Mouse (Mus musculus) gastrocnemius, postnatal 4 days (tissue): ENCODE results near the gene Pacrg. TPM values are rescaled to one million over a fixed set of nuclear protein-coding genes. Genes with fewer than 3 reads are reported as not detected.

Experiments used
- DNase-seq, 2 experiments: peaks; one replicate each; pipeline ENCODE4 v3.0.0; 2021 to 2022; ENCODE audit warnings: low spot score in 2 of 2, mixed read lengths in 2 of 2
- total RNA-seq, 2 experiments: library from RNA; stranded (reverse); gene quantifications; 2 replicates each; pipeline ENCODE4 v1.2.3; 2021

Pacrg gene
- total RNA-seq, 2 experiments from 2014 or later, result 2.9 to 3.2 TPM

DNA sequence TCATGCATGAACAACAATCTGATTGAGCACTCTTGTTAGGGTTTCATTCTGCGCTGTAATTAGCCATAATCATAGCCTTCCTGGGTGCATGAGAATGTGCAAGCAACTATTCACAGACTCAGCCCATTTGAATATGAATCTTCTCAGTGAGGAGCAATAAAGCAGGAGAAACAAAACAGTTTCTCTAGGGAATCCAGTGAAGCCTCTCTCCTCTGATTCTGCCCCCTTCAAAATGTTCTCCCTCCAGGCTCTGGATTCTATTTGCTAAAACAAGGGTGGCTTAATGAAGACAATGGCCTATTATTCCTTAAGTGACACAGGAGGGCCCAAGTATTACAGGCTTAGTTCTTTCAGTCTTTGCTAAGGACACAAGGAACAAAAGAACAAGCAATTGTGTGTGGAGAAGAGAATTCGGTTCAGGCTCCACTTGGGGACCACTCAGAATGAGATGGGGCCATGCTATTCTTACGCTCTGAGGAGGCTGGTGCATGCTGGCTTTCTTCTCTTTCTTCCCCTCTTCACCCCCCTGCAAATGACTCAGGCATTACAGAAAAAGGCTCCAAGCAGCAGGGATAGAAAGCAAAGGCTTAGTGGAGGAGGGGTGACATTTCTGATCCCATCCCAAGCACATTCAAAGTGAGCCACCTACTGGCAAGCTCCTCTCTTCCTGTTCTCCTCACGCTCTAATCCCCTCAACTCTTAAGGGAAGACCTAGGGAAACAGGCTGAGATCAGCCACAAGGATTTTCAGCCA lies 95.2 kb downstream of the Pacrg start:
- DNase-seq, result peak in 1 of 2 experiments; percentile 12

DNA sequence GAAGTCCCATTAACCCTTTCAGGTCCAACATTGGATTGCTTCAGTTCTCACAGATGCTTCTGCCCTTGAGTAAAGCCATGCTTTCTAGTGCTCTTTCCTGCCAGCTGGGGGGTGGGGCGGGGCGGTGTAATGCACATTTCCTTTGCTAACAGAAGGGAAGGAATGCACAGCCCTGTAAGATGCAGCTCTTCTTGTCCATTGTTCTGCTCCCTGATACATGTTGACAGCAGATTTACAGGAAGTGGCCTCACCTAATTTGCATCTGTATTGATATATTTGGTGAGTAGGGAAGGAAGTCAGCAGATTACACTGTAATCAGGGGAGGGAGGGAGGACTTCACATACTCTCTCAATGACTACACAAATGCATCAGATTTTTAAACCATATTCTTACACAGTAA lies 100.0 kb downstream of the Pacrg start:
- no peak for DNase-seq

DNA sequence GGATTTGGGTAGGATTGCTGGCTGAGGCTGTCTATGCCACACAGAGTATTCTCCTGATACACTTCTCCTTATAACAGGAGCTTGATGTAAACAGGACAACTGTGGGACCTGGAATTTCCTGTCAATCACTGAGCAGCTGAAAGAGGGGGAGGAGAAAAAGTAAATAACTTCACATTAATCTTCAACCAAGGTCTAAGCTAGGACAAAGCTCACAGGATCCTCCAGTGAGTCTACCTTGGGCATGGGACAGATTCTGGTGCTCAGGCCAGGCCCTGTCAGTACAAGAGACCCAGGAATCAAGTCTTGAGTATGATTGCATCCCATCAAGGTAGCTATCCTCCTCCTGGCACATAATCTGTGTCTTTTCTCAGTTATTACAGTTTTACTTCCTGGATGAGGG lies 102.1 kb downstream of the Pacrg start:
- no peak for DNase-seq

DNA sequence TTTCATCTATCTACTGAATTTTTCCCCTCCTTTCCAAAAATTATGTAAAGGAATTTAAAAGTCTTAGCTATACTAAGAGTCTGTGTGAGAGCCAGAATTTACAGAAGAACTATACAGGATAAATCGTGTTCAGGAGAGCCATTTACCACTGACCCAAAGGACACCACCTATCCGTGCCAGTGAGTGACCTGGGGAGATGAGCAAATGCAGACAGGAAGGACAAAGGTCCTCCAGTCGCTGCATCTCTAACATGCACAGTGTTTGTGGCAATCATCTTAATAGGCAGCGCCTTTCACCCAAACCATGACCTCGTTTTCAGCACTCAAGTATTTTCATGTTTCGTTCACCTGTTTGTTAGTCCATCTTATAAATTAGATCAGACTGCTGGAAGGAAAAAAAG lies 105.4 kb downstream of the Pacrg start:
- no peak for DNase-seq

DNA sequence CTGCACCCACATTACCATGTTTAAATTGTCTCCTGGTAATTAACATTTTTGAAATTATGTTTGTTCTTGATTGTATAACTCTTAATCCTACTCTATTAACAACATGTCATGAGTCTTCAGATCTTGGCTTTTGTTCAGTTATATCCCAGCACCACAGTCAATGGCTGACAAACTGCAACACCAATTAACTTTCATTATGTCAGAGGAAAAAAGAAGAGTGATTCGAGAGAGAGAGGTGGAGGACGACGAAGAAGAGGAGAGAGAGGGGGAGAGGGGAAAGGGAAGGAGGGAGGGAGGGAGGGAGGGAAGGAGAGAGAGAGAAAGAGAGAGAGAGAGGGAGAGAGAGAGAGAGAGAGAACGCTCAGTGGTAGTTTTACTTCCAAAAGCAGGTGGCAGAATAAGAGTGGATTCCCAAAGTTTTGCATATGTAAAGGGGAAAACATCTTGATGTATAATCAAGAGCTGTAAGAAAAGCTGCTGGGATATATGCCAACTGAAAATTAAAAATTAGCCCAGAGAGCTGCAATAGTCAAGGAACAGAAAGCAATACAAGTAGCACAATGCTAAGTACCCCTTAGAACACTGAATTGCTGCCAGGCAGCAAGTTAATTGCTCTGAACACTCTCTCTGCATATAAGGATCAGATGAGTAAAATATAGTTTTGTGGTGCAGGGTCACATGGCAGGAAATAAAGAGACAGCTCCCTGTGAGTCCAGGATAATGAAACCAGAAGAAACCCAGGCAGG lies 107.6 kb downstream of the Pacrg start:
- DNase-seq, result no peak

DNA sequence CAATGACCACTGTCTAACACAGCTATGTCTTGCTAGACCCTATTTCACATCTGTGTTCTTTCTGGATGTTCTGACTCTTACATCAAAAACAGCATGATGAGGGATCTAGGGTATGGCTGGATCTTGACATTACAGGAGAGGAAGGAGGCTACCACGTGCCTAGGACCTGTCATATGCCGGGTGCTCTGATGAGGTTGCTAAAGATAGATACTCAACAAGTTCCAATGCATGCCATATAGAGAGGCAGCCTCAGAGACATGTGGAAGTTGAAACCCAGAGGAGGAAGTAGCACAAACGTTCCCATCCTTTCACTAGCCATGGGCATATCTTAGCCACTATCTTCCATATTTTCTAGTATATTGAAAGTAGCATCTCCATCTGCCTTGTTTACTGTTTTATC lies 115.3 kb downstream of the Pacrg start:
- DNase-seq, result no peak

DNA sequence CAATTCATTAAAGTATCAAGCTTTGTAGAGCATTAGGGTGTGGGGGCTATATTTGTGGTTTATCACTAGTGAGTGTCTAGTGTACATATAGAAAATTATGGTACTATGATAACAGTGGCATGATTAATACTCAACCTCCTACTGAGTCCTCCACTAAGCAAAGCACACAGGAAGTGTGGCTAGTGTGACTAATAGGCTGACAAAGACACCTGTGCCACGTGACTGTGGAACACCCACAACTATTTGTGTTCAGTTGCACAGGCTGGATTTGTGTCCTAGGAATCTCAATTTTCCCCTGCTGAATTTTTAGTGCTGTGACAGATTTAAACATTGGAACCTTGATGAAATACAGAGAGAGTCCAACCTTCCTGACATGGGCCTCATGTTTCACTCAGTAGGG lies 118.5 kb downstream of the Pacrg start:
- DNase-seq, result no peak

DNA sequence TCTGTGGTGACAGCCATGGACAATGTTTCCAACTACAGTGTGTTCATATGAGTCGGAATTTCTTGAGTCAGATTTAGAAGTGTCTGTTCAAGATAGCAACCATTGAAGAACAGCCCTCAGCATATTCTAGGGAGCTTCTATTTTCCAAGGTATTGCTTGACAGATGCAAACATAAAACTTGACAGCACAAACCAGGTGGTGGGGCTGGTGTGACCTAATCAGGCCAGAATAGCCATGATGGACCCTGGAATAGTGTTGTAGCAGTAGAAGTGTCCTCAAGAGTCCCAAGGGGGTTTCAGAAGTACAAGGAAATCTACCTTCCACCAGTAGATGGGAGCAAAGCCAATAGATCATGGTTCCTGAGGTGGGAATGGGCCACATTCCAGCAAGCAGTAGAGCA lies 123.0 kb downstream of the Pacrg start:
- DNase-seq, result no peak

DNA sequence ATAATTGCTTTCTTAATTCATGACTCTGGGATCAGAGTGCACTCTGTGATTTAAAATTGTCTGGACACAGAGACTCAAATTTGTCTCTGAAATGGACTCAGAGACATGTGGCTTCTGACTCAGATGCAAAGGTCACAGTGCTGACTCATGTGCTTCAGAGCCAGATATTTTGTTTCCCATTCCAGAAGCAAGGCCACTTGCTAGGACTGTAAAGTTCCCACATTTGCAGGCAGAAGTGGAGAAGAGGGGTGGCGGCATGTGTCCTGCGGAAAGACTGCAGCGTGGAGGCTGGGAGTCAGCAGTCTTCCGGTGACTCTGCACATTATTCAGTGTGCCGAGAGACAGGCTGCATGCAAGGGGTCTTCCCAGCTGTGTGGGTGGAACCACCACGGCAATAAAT lies 137.3 kb downstream of the Pacrg start:
- DNase-seq, result no peak

DNA sequence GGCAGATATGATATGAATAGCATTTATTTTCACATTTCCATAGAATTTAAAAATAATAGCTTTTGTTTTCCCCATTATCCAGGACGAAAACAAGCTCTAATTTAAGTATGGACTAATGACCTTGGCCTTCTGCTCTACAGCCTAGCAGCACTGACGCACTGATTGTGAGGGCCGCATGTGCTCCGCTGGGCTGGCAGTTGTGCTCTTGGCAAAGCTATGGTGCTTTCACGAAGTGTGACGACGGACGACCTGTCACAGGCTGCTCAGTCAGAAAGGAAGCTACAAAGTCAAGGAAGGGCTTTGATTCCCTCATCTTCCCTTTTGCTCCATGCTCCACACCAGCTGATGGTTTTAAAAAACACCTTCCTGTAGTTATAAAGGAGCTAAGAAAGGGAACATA lies 142.1 kb downstream of the Pacrg start:
- DNase-seq, result no peak

DNA sequence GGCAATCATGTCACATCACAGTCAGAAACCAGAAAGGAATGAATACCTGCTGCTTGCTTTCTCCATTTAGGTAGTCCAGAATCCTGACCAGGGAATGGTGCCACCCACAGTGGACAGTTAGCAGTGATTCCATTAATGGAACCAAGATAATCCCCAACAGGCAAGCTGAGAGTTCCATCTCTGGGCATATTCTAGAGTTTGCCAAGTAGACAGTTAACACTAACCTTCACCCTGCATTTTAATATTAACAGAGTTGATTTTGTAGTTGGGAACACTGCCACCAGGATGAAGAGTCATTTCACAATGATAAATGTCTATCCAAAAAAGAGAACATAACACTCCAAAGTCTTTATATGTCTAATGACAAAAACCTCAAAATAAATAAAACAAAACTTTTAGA lies 144.7 kb downstream of the Pacrg start:
- DNase-seq, result no peak

DNA sequence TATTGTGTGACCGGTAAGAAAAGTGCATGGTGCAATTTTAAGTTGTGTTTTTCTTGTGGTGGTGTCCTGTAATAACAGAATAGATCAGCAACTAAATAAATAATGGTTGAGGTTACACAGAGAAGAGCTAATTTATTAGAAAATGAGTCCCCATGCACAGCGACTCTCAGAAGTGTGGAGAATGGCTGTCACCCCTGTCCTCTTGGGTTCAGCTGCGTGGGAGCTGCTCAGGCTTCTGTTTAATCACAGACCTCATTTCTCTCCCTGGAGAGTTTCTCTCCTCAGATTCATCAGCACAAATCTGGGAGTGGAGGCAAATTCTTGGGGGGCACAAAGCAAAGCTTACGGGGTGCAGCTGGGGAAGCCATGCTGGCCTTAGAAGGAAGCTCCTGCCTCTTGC lies 163.0 kb downstream of the Pacrg start:
- DNase-seq, result no peak

DNA sequence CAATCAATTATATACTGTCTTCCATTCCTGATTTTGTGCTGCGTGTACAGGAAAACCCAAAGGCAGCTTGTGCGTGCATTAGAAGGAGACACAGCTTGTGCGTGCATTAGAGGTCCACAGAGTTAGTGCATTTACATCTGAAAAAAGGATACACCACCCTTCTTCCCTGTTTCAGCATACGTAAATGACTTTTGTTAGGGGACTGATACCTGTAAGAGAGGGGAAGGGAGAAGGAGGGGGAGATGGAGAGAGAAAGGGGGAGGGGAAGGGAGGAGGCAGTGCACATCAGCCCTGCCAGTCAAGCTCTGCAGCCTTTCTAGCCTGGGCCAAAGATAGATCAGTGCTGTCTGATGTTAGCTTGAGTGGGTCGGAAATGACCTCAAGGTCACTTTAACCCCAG lies 164.6 kb downstream of the Pacrg start:
- no peak for DNase-seq

DNA sequence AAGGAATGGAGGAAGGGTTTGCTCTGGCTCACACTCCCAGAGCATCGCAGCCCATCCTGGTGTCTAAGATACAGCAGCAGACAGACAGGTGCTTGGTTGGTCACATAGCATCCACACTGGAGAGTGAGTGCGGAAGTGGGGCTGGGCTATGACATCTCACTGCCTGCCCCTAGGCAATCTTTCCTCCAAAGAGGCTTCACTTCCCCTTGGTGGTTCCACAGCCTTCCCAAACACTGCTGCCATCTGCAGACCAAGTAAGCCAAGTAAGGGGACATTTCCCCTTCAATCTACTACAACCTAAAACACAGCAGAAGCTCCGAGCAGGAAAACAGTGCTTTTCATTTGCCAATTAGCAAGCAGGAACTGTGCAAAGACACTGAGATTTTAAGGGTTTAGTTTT lies 165.1 kb downstream of the Pacrg start:
- no peak for DNase-seq

DNA sequence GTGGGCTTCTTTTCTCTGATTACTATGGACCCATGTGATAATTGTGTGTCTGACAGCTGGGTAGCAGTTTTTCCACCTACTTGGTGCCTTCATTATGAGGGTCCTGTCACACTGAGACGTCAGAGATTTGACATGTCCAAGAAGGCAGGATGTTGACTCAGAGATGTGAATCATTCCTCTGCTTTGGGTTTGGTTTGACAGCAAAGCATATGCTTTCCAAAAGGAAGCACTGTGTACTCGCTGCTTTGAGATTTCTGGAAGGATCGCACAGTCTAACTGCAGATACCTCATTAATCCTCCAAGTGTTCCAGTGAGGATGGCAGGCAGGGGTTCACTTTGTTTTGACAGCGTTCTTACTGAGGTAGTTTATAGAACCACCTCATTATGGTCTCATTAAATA lies 178.8 kb downstream of the Pacrg start:
- no peak for DNase-seq

DNA sequence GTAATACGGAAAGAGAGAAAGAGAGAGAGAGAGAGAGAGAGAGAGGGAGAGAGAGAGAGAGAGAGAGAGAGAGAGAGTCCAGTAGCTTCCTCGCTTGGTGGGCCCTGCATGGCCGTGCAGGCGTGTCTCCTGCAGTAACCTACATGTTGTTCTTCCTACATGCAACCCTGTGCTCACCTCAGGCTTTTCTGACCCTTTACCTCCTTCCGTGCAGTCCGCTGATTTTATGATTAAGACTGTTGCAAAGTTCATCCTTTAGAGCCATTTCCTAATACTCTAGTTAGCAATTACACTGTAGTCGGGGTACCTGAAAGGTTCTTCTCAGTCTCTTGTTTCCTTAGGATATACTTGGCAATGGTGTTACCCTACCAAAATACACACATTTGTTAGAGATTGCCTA lies 196.5 kb downstream of the Pacrg start:
- DNase-seq, result no peak

DNA sequence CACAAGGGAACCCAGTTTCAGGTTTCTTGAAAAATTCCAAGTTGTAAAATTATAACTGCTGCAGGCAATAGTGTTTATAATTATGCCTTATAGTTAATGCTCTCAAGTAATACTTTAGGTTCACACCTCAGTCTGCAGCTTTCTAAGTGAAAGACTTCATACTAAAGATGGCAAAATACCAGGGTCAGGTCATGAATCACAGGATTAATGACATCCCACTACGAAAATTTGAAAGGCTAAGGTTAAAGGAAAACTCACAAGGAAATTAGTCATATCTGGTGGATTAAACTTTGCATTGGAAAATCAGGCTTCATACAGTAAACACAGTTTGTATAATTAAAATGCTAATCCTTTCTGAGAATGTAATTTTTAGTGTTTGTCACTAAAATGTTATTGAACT lies 200.3 kb downstream of the Pacrg start:
- DNase-seq, result no peak

DNA sequence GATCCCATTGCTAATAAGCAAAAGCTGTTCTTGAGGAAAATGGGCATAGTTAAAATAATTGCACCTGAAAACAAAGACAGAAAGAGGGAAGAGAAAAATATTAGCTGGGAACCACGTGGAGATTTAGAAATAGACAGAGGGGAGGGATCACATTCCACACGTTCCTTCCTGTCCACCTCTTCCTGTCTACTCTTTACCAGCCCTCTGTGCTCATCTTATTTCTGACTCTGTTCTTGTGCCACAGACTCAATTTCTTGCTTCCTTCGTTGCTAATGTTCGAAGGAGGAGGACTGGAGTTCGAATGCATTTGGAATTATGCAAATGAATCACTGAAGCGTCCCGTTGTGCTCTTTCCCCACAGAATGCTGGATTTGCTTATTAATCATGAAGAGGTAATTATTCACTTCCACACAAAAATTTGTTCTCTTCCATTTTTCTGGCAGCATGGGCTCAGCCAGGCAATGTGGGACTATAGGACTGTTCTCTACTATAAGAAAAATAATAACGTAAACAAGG lies 204.1 kb downstream of the Pacrg start:
- no peak for DNase-seq

DNA sequence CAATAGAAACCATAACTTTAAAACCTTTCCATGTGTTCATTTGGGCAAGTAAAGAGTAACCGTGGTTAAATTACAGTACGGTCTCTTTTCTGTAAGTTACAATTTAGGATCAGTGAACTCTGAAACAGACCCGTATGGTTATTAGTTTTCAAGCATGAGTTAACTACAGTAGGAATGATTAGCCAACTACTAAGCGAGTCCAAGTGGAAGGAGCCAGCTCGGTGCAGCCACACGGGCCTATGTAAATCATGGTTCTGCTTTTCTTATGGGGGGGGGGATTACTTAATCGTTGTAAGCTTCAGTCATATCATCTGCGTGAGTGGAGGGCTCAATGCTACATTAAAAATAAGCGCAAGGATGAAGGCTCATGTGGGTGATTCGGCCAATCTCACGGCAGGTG lies 204.6 kb downstream of the Pacrg start:
- DNase-seq, result no peak

DNA sequence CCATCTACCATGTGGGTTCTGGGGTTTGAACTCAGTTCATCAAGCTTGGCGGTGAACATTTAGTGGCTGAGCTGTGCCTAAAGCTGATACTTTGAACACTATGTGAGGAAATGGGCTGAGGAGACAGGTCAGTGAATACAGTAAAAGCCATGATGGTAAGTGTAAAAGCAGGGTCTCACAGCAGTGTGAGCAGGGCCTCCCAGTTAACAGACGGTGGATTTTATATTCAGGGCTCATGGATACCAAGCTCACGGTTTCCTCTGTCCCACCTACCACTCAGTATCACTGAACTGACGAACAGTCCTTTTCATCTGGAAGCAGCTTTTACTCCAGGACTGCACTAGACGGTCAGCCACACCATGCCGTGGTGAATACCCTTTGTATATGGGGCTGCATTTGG lies 205.1 kb downstream of the Pacrg start:
- no peak for DNase-seq

DNA sequence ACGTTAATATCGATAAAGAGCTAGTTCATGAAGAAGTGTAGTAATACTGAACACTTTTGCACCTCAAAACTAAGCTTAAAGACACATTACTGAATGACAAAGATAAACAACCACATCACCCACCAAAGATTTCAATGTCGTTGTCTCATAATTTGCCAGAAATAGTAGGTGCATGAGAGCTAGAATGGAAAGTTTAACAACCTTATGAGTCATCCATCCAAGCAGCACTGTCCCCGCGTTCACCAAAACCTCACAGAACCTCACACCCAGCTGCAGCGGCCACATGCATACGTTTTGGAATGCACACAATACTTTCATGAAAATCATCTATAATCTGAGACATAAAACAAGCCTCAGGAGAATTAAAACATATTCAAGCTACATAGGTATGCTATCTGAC lies 206.3 kb downstream of the Pacrg start:
- DNase-seq, result no peak

DNA sequence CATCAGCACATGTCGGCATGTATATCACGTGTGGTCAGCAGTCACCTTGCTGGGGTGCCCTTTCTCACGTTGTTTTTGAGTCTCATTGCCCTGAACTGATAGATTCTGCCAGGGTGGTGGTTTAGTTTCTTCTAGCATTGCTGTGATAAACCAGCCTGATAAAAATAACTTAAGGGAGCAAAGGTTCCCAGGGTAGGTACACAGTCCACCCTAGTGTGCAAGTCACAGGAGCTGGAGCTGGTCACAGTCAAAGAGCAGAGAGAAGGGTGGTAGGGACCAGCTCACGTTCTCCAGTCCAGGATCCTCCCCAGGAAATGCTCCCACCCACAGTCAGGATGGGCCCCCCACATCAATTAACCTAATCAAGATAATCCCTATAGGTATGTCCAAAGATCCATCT lies 211.9 kb downstream of the Pacrg start:
- no peak for DNase-seq

DNA sequence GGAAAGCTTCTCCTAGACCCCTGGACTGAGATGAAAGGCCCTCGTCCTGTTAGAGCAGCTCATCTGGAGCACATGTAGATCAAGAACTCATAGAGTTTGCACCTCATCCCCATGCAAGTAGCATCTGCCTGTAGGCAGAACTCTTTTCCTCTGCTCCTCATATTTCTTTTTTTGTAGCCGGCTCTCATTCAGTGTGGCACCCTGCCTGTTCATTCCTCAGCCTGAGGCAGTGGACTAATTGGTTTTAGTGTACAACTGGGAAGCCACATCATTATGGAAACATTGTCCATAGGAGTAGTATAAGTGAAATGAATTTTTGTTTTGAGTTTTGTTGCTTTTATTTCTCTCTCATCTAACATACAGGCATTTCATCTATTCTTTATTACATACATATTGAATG lies 212.6 kb downstream of the Pacrg start:
- DNase-seq, result no peak
